Mouse (Mus musculus): ENCODE measurements at regions not wholly inside any gene's neighbourhood (a gene's known extent, or its start where the extent isn't known, plus 50 kb on each side); places are given as distances from the start of the nearest gene placed in this dataset.
"Not testable (repeated sequence)": the region's sequence is repeated elsewhere in the genome, so short reads cannot be mapped to it uniquely, and the experiment has no call there.

DNA sequence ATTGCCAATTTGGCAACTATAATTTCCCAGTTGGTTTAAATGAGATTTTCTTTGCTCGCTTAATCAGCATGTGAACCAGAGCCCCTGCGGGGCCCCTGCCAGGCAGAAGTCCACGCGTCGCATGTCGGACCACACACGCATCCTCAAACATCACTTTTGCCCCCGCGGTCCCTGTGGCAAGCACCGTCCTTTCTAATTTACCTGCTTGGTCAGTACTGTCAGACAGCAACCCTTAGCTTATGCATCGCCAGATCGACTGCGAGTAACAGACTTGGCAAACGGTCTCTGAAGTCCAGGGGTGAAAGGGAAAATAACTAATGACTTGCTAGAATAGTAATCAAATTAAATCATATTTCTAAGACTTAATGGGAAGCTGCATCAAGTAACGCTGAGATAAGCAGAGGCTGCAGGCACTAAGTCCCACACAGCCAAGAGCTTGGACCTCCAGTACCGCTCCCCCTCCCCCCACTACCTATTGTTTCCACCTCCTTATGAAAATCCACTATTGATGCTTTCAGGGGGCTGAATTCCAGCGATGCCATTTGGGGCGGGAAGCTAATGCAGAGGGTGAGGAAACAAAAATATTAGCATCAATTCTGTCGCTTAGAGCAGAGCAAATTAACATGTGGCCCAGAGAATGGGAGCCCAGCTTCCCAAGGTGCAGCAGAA, 142.0 kb upstream of the Cntnap4 start:
- no peak for DNase-seq (ENCODE audit: low read depth)

DNA sequence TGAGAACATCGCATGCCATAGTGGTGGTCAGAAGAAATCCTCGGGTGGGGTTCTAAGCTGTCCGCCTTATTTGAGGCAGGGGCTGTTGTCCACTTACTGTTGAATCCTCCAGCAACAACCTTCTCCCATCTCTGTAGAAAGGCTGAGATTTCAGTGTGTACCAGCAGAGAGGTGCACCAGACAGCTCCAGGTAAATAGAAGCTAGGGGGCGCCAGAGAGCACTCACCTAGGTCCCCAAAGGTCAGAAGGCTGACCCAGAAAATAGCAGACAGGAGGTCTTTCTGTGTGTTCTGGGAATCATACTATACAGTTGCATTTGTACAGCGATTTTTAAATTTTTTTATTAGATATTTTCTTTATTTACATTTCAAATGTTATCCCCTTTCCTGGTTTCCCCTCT, 157.9 kb upstream of the Cntnap4 start:
- DNase-seq (ENCODE audit: low read depth) = no peak

DNA sequence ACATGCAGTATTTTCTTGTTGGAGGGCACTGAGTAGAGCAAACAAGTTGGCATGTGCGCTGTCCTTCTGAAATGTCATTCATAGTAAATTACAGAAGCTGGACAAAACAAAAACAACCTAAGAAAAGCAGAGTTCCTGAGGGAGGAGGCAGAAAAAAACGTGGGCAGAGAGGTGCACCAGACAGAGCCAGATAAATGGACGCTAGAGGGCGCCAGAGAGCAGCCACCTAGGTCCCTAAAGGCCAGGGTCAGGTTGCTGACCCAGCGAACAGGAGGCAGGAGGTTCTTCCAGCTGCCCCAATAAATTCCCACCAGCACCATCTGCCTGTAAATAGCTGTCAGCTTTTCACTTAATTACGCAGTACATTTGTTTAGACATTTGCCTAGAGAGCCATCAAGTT, 158.6 kb upstream of the Cntnap4 start:
- DNase-seq (ENCODE audit: low read depth) = peak; percentile 18

DNA sequence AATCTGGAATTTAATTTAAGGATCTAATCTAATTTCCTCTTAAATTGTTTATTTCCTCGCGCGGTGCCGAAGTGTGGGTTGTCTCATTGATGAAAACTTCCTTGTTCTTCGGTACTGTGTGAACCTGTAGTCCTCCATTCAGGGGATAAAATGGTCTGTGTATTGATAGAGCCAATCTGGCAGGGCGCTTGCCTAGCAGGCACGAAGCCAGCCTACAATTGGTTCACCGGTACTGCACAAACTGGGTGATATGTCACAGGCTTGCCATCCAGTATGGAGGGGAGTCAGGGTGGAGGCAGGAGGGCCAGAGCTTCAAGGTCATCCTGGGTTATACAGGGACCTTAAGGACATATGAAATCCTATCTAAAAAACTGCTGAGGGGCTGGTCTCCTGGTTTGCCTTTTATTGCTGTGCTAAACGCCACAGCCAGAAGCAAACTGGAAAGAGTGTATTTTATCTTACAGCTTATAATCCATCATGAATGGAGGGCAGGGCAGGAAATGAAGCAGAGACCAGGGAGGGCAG, 161.6 kb upstream of the Cntnap4 start:
- DNase-seq (ENCODE audit: low read depth) = no peak

DNA sequence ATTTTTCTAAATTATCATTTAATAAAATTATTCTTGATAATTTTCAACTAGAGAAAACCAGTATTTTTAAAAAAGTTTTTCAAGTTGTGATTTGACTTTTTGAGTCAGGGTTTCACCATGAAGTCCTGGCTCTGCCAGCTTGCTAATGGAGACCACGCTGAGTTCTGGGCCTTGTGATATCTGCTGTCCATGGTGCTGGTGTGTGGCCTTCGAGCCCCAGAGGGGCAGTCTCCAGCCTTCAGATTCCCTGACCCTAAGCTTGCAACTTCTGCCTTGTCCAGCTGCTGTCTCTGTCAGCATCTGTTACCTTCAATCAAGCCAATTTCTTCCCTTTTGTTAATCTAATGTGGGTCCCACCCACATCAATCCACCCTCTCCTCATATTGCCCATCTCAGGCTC, 165.8 kb upstream of the Cntnap4 start:
- no peak for DNase-seq (ENCODE audit: low read depth)

DNA sequence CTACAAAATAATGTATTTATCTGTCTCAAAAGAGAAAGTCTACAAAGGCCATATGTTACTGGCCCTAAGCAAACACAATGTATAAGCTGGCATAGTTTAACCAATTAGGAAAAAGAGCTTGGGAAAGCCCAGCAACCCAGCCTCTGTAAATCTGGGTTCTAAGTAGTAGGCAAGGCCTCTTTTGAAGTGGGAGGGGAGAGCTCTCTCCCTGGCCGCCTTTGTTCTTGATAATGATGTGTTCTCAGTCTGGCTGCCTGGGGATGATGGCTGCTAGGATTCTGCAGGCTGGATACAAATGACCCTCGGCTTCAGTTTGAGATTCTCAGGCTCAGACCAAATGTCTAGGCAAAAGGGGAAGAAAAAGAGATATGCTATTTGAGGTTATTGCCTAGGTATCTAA, 172.4 kb upstream of the Cntnap4 start:
- no peak for DNase-seq (ENCODE audit: low read depth)

DNA sequence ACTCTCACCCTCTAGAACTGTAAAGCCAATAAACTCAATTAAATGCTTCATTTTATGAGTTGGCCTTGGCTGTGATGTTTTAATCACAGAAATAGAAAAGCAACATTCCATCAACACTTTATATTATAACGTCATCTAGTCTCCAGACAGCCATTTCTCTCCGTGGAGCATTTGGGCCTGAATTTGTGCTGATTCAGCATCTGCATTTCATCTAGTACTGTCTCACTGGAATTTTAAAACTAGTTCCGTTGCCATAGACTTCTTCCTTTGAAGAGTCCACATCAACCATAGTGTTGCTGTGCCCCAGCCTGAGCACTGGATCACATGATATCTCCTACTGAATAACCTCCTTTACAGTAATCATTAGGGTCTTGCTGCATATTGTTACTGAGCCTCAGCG, 179.7 kb upstream of the Cntnap4 start:
- no peak for DNase-seq (ENCODE audit: low read depth)

DNA sequence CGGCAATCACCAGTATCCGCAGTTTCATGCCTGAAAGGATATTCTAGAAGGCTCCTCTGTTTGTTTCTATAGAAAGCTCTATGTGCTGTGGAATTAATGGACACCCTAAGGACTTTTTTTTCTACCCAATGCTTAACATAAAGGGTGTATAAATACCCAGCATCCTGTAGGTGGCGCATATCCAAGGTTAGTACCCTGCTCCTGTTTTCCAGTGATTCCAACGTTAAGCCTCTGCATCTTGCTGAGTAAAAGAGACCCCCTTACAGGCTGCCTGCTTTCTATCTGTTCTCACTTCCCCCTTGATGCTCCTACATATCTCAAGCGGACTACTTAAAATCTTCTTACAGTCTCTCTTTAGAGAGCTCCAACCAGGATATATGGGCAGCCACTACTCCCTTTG, 221.5 kb upstream of the Cntnap4 start:
- no peak for DNase-seq (ENCODE audit: low read depth)

DNA sequence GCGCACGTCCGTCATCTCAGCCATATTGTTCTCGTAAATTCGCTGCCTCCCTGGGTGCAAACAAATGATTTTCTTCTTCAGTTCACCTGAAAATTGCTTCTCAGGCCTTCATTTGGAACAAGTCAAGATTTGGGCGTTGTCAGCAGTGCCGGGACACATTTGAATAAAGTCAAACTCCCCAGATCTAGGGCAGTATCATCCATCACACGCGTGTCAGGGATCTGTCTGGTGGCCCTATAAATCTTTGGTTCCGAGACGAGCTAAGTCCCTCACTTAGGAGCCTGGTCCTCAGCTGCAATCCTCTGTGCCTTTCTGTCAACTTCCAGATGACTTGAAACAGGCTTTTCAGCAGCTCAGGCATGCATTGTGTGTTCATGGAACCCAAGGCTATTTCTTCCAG, 236.7 kb upstream of the Cntnap4 start:
- no peak for DNase-seq (ENCODE audit: low read depth)

DNA sequence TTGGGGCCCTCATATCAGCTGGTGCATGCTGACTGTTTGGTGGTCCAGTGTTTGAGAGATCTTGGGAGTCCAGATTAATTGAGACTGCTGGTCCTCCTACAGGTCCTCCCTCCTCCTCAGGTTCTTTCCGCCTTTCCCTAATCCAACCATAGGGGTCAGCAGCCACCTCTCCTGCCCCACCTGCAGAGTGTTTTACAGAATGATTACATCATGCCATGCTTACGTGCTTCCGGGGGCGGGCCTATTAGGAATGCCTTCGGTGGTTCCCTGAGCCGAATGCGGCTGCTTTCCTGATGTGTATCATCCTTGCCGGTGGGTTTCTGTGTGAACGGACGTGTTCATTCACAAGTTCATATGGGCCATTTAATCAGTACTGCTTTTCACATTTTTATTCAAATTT, 237.8 kb upstream of the Cntnap4 start:
- no peak for DNase-seq (ENCODE audit: low read depth)

DNA sequence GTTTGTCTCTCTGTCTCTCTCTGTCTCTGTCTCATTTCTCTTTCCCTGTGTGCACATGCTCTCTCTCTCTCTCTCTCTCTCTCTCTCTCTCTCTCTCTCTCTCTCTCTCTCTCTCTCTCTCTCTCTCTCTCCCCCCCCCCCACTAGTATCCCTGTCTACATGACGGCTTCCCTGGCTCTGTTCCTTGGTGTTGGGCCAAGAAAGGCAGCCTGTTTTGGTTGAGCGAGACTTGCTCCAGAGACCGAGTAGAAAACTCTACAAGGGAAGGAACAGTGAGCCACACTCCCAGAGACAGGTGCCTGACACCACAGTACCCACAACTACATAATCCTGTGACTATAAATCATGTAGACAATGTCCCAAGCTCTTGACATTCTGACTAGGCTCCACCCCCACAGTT, 260.0 kb upstream of the Cntnap4 start:
- no peak for DNase-seq (ENCODE audit: low read depth)

DNA sequence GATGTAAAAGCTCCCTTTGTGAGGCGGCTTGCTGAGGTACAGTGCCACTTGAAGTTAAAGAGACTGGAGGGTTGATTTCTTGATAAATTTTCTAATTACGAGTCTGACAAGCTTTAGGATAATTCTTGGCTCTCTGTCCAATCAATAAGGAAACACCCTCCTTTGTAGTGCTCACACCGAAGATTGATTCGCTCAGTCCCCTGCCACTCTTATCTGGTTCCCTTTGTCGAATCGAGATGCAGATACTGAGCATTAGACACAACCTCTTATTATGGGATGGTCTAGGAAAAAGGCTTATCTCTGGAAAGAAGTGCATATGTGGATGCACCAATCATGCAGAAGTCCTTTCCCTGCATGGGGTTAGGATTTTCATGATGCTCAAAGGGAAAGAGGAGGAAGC, 261.5 kb upstream of the Cntnap4 start:
- DNase-seq (ENCODE audit: low read depth) = no peak

DNA sequence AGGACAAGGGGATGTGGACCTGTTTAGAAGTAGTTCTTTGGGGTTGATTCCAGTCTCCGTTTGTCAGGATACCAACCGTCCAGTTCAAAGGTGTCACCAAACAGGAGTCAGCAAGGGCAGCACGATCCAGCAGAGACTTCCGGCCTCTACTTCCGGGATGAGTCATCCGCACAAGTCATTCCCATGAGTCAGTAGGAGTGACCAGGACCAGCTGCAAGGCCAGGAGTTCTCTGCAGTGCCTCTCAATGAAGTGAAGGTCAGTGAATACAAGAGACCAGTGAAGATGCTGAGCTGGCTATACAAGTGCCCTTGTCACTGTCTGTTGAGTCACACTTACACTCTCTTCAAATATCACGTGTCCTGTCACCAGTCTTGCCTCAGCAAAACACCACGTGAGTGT, 272.8 kb upstream of the Cntnap4 start:
- DNase-seq (ENCODE audit: low read depth) = peak; percentile 22

DNA sequence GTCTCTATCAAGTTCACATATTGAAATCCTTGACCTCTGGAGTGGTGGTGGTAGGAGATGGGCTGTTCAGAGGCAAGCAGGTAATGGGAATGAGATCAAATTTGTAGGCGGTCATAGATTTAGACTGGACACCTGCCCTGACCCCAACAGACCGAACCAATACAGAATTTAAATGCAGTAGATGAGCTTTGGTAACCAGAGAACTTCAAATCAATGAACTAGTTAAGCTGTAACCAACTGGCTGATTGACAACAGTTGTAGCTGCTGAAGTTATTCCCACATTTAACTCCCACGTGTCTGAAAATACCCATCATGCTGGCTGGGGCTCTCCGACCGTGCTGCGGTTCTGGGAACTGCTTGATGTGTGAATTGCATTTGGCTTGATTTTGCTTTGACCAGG, 268.5 kb upstream of the Gm6793 start:
- no peak for DNase-seq (ENCODE audit: low read depth)

DNA sequence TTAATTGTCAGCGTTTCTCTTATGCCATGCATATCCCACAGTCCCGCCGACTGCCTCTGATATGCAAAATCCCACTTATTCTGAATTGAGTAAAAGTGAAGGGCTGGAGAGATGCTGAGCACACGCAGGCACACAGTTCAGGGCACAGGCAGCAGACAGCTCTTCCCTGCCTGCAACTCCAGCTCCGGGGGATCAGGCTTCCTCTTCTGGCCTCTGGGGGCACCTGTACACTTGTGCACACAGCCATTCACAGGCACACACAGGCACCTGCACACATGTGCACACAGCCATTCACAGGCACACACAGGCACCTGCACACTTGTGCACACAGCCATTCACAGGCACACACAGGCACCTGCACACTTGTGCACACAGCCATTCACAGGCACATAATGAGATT, 254.8 kb upstream of the Gm6793 start:
- no peak for DNase-seq (ENCODE audit: low read depth)

DNA sequence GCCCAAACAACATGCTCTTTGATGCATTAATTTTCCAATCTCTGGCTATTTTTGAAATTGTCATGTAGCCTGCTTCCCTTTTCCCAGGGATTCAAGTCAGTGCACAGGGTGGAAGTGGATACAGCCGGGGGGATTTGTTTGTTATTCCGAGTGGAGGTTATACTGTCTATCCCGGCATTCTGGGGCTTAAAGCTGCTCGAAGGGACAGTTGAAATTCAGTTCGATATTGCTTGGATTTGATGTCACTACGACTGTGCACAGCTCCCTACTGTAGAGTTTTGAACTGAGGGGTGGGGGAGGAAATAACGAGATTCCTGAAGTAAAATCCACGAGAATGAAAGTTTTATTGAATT, 254.4 kb upstream of the Gm6793 start:
- no peak for DNase-seq (ENCODE audit: low read depth)

DNA sequence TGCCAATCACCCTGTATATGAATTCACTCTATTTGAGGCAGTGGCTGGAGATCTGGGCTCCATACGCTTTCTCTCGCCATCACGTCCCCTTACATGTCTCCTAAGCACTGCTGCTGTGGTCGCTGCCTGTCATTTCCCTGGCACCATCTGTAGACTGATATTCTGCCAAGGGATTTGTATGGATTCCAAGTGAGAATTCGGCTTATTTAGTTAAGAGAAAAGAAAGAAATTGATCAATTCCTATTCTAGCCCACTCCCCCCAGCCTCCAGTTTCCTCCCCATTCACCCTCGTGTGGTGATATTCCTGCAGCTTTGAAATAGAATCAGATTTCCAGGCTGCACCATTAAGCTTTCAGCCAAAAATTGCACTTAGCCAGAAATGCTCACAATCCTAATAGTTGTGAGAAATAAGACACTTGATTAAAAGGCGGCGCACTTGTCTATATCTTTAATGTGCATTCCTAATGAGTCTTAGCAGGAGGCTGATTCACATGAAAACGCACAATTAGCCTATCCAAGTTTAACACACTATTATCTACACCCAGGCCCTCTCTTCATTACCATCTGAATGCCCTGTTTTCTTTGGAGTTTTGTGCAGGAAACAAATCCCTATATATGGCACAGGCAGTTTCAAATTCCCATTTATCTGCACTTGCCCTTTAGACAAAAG, 253.8 kb upstream of the Gm6793 start:
- no peak for DNase-seq (ENCODE audit: low read depth)

DNA sequence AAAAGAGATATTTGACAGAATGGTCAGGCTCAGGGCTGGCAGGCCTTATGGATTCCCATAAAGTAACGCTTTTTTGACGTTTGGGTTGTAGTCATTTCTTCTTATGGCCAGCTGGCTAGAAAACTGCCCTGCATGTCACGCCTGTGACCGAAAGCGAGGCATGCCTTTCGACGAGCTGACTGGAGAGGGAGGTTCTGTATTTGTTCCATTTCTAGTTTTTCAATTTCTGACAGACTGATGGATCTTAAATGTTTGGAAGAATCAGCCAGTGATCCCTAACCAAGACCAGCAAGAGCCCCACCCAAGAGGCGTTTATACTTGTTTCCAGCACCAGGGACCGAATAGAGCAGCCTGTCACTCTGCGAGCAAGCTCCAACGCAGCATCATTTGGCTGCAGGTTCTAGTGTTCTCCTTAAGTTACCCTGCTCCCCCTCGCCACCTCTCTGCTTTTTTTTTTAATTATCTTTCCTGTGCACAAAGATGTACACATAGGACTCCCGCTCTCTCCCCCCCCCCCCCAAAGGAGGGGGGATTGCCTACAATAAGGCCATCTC, 243.2 kb upstream of the Gm6793 start:
- no peak for DNase-seq (ENCODE audit: low read depth)

DNA sequence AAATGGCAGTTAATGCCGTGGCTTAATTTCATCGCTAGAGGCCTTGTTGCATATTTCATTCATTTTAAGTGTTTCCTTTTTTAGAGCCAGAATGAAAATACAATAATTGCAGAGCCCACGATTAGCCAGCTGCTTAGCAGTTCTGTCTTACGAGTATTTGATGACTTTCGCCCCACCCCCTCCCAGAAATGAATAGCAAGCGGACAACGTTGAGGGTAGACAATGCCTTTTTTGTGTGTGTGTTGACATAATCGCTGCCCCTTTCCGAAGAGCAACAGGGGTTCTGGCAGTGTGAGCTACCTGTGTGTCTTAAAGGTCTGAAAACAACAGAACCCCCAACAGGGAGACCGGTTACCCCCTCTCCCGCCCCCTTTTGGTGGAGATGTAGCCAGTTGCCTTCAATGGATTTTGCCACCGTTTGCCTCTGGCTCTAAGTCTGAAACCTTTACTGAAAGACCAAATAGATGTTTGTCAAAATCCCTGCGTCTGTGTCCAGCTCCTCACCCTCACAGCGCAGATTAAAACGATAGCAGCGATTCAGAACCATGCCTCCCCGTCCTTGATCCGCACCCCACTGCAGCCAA, 242.6 kb upstream of the Gm6793 start:
- DNase-seq (ENCODE audit: low read depth) = no peak

DNA sequence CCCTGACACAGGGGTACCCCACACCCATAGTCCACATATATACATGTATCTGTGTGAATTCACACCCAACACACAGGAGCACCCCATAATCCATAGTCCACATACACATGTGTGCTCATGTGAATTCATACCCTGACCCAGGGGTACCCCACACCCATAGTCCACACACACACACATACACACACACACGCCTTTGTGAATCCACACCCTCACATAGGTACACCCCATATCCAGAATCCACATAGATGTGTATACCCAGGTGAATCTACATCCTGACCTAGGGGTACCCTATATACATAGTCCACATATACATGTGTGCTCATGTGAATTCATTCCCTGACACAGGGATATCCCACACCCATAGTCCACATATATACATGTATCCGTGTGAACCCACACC, 231.8 kb upstream of the Gm6793 start:
- DNase-seq (ENCODE audit: low read depth) = not testable (repeated sequence)

DNA sequence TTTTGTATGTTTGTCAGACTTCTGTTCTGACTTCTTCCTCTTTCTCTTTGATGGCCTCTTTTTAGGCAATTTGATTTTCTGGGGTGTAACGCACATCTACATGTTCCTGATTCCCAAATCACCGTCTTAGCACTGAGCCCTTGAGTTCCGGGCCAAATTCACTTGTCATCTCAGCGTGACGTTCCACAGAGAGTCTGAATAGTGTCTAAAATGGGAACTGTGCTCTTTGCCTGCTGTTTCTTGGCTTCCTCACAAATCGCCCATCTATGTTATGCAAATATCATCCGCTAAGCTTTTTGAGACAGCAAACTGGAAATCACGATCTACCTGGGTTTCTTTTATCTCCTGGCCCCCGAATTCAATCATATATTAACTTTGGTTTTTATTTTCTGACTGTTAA, 223.8 kb upstream of the Gm6793 start:
- DNase-seq (ENCODE audit: low read depth) = no peak

DNA sequence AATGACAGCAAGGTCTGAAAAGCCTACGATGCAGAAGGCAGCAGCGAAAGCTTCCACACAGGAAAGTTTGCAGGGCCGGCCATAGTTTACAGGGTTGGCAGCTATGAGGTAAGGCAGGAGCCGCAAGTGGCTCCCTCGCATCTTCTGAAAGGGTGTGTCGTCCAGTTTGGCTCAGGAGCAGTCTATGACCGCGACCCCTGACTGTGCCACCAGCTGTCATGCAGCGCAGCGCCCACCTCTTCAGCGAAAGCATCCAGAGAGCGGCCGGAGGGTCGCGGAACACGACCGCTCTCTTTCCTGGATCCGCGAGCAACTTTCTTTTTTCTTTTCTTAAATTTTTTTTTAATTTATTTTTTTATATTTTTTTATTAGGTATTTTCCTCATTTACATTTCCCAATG, 221.9 kb upstream of the Gm6793 start:
- not testable (repeated sequence) for DNase-seq (ENCODE audit: low read depth)

DNA sequence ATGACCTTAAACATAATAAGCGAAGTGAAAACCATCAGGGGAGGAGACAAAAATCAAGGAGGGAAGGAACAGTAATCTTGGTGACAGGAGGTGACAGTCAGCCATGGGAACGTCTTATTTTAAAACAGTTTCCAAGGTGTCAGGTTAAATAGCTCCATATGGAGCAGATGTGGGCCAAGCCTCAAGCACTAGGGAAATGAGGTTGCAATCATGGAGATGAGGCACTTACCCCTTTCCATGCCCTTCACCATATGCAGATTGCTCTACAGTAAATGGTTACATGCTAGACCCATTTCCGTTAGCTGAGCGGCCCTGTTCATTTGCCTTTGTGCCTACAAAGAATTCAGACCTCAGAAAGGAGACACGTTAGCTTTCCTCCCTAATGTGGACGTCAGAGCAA, 204.8 kb upstream of the Gm6793 start:
- no peak for DNase-seq (ENCODE audit: low read depth)
